Mouse (Mus musculus) testis, adult 2 months (tissue): ENCODE measurements around the gene Sepsecs.

Experiments
- CTCF ChIP-seq: fragments of 200-500 bp; IDR thresholded peaks from 2 replicates; pipeline ENCODE4 v1.5.1; 2012; ENCODE audit warnings: low read depth, mild to moderate bottlenecking, inconsistent platforms, low read length, moderate library complexity; ENCODE audit not compliant: control insufficient read depth, insufficient read depth, insufficient replicate concordance
- POLR2A ChIP-seq: fragments of 200-500 bp; IDR thresholded peaks from 2 replicates; pipeline ENCODE4 v1.6.1; 2012; ENCODE audit warnings: low read depth, mild to moderate bottlenecking, inconsistent platforms, low read length, moderate library complexity; ENCODE audit not compliant: control insufficient read depth

GRCm38 (mm10) chr5:52681111-52681510 lies 11.6 kb upstream of the Sepsecs start:
- TF ChIP-seq CTCF (no peak), POLR2A (no peak)
